In genomic region chr5:106420871-106421270, GRCm38 (mm10) we compare ENCODE assay signal across 20 mouse cellular contexts. TPM values are rescaled to one million over a fixed set of nuclear protein-coding genes. Genes with fewer than 3 reads are reported as not detected.
DNase-seq lines count a peak whose midpoint lies in the region; ATAC-seq lines count a peak whose summit lies in the region.
"Had no signal": no experiment of that assay in that cellular context is flagged by ENCODE, and none has a peak within 500 bp of the region (broad histone marks: within the 10 kb centered on the region; RNA-seq: fewer than 3 reads in every experiment).

No protein-coding gene starts in this region.

- H3K27me3 ChIP-seq in kidney, embryonic 16.5 days (ENCODE audit: insufficient read depth, low read length), result peaks cover 2% of the 10 kb centered on the region; the same call in 1 of the 2 replicates
- no peaks in the 10 kb centered on the region for H3K27me3 ChIP-seq in intestine, embryonic 15.5 days (replicated peaks)
- H3K27me3 ChIP-seq: CH12.LX; embryonic facial prominence, embryonic 13.5 days; heart, embryonic 13.5 days; limb, embryonic 12.5 days; stomach, embryonic 15.5 days had no signal

- H3K4me2 ChIP-seq in kidney, embryonic 16.5 days (replicated peaks; ENCODE audit: low read depth, low read length), result no peak overlapping the region
- H3K4me2 ChIP-seq in intestine, embryonic 15.5 days (replicated peaks), result no peak overlapping the region
- H3K4me2 ChIP-seq: embryonic facial prominence, embryonic 13.5 days; heart, embryonic 13.5 days; limb, embryonic 12.5 days; stomach, embryonic 15.5 days had no signal

- H3K9ac ChIP-seq in kidney, embryonic 16.5 days (replicated peaks; ENCODE audit: low read length), result no peak overlapping the region
- H3K9ac ChIP-seq in intestine, embryonic 15.5 days, result no peak overlapping the region
- H3K9ac ChIP-seq: embryonic facial prominence, embryonic 13.5 days; heart, embryonic 13.5 days; limb, embryonic 12.5 days; liver, postnatal 0 days; stomach, embryonic 15.5 days had no signal

- ATAC-seq in kidney, embryonic 16.5 days (ENCODE audit: low FRiP score, low TSS enrichment), result no peak
- no peak for ATAC-seq in intestine, embryonic 15.5 days
- ATAC-seq: inflammation-experienced regulatory T-cells, adult 6 months; liver, postnatal 0 days; midbrain, embryonic 16.5 days had no signal

- H3K36me3 ChIP-seq in kidney, embryonic 16.5 days (ENCODE audit: insufficient read depth, low read length), result no peaks in the 10 kb centered on the region
- no peaks in the 10 kb centered on the region for H3K36me3 ChIP-seq in intestine, embryonic 15.5 days
- H3K36me3 ChIP-seq: embryonic facial prominence, embryonic 13.5 days; heart, embryonic 13.5 days; limb, embryonic 12.5 days; stomach, embryonic 15.5 days had no signal

- no peaks in the 10 kb centered on the region for H3K9me3 ChIP-seq in kidney, embryonic 16.5 days (ENCODE audit: low read length)
- no peaks in the 10 kb centered on the region for H3K9me3 ChIP-seq in intestine, embryonic 15.5 days
- H3K9me3 ChIP-seq: embryonic facial prominence, embryonic 13.5 days; limb, embryonic 12.5 days; stomach, embryonic 15.5 days had no signal

- peak; percentile 13 to 47 for DNase-seq in left cerebral cortex, postnatal 14 days (ENCODE audit: low spot score in 2 of 2)
- DNase-seq in left cerebral cortex, adult 8-10 months (ENCODE audit: low spot score in 2 of 2), result no peak
- peak; percentile 76 for DNase-seq in cerebellum, adult 11 months
- DNase-seq in cerebellum, postnatal 10 days, result peak; percentile 93 to 94
- DNase-seq in layer of hippocampus, postnatal 10 days (ENCODE audit: low spot score in 2 of 2), result peak; percentile 8 to 18
- DNase-seq in T-cell, adult 2 months (ENCODE audit: low spot score), result no peak
- DNase-seq: gastrocnemius, postnatal 36 days; kidney, postnatal 4 days; liver, postnatal 0 days; lung, postnatal 4 days had no signal

- H3K4me3 ChIP-seq in kidney, embryonic 16.5 days (ENCODE audit: low read length), result no peak overlapping the region
- no peak overlapping the region for H3K4me3 ChIP-seq in intestine, embryonic 15.5 days (replicated peaks)
- H3K4me3 ChIP-seq: embryonic facial prominence, embryonic 13.5 days; heart, embryonic 13.5 days; limb, embryonic 12.5 days; stomach, embryonic 15.5 days had no signal

- WGBS in kidney, embryonic 16.5 days, result 76% methylated on average over 8 of the region's 8 CpGs
- WGBS in intestine, embryonic 15.5 days, result 91% methylated on average over 8 of the region's 8 CpGs

- intact Hi-C loops in left cerebral cortex, postnatal 14 days (cut with DNase I), result no loop called here

- H3K27ac ChIP-seq in kidney, embryonic 16.5 days (ENCODE audit: low read length), result no peak overlapping the region
- H3K27ac ChIP-seq in intestine, embryonic 15.5 days, result no peak overlapping the region
- H3K27ac ChIP-seq: embryonic facial prominence, embryonic 13.5 days; heart, embryonic 13.5 days; limb, embryonic 12.5 days; stomach, embryonic 15.5 days had no signal

- no peaks in the 10 kb centered on the region for H3K4me1 ChIP-seq in kidney, embryonic 16.5 days (ENCODE audit: insufficient read depth, low read length)
- H3K4me1 ChIP-seq in intestine, embryonic 15.5 days (replicated peaks), result no peaks in the 10 kb centered on the region
- H3K4me1 ChIP-seq: embryonic facial prominence, embryonic 13.5 days; heart, embryonic 13.5 days; limb, embryonic 12.5 days; stomach, embryonic 15.5 days had no signal

RNA-seq across cellular contexts. Expression of gene Barhl2, which starts 37.1 kb away (rescaled TPM):
- total RNA-seq in left cerebral cortex, postnatal 14 days (2021), result under 1 TPM; 0.35 to 0.93 TPM
- 1 to 10 TPM in 2 of 4 experiments, under 1 TPM in 2; 0.55 to 1.2 (median 0.94) TPM for total RNA-seq in left cerebral cortex, adult 8-10 months (2022)
- under 1 TPM; 0.46 to 0.51 TPM for total RNA-seq in layer of hippocampus, postnatal 10 days (2021)
- not detected in 2 replicates for polyA plus RNA-seq in kidney, embryonic 16.5 days (2015; fragmentation: Nextera tagmentation; extraction: Ambion mirVana)
- polyA plus RNA-seq in intestine, embryonic 15.5 days (2015; fragmentation: Nextera tagmentation; extraction: Ambion mirVana), result not detected in 2 replicates
- total RNA-seq: CH12.LX; gastrocnemius, postnatal 36 days had no signal
- polyA plus RNA-seq: embryonic facial prominence, embryonic 13.5 days; heart, embryonic 13.5 days; inflammation-experienced regulatory T-cells, adult 6 months; limb, embryonic 12.5 days; liver, postnatal 0 days; small intestine, adult 2 months; stomach, embryonic 15.5 days had no signal

Comparison
In these comparisons a context has a peak if more than half of its experiments do, and no peak if none do; other contexts are left out.
1. DNase-seq: peak in left cerebral cortex, postnatal 14 days (2 of 2), cerebellum, adult 11 months (single experiment), cerebellum, postnatal 10 days (2 of 2) and layer of hippocampus, postnatal 10 days (2 of 2); none in left cerebral cortex, adult 8-10 months (0 of 2) and T-cell, adult 2 months (single experiment).